Mouse (Mus musculus): ENCODE results near the gene Arhgef1. TPM values are rescaled to one million over a fixed set of nuclear protein-coding genes. Genes with fewer than 3 reads are reported as not detected.

Gene Arhgef1
- 10 to 100 TPM; 79.5 to 91.5 TPM for total RNA-seq (2021)
- long read RNA-seq, experiment 1, transcript Arhgef1-201 (29 exons, 3,212 nt), result major isoform, 35 of 109 reads
- long read RNA-seq, experiment 1, transcript Arhgef1-203 (29 exons, 3,214 nt), result minor isoform, 13 of 109 reads
- long read RNA-seq, experiment 1, partial matches to known transcripts, result 30 of 109 reads
- long read RNA-seq, experiment 1, other reads (novel, unspliced or antisense), result 26 of 109 reads
- long read RNA-seq, experiment 2, transcript Arhgef1-203 (29 exons, 3,214 nt), result minor isoform, 7 of 44 reads
- long read RNA-seq, experiment 2, transcript Arhgef1-201 (29 exons, 3,212 nt), result major isoform, 14 of 44 reads
- long read RNA-seq, experiment 2, partial matches to known transcripts, result 8 of 44 reads
- long read RNA-seq, experiment 2, other reads (novel, unspliced or antisense), result 13 of 44 reads

DNA sequence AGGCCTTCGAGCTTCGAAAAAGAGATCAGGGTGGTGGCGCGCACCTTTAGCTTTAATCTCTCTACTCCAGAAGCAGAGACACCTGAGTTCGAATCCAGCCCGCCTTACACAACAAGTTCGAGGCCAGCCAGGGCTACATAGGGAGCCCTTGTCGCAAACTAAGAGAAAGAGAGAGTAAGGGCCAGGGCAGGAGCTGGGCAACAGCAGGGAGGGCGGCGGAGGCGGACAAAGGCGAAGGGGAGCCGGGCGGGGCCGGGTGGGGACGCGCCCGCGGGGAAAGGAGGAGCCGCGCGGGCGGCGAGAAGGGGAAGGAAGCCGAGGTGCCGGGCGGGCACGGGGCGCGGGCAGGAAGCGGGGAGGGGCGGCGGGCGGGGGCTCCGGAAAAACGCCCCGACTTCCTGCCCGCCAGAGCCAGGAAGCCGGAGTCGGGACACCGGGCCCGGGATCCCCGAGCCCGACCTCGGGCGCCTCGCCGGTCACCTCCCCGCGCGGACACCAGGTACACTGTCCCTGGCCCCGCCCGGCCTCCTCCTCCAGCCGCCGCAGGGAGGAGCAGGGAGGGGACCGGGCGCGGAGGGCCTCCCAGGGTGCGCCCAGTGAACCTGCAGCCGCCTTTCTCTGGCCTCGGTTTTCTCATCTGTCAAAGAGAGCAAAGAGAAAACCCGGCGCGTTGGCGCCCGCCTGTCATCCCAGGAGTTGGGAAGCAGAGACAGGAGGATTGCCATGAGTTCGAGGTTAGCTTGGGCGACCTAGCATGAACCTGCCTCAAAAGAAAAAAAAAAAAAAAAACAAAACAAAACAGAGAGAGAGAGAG is at the start of gene Arhgef1:
TSS of gene Arhgef1 (plus strand) at position 283 of the 814 bp plus-strand sequence.
- DNase-seq, result peak; percentile 73 to 87

DNA sequence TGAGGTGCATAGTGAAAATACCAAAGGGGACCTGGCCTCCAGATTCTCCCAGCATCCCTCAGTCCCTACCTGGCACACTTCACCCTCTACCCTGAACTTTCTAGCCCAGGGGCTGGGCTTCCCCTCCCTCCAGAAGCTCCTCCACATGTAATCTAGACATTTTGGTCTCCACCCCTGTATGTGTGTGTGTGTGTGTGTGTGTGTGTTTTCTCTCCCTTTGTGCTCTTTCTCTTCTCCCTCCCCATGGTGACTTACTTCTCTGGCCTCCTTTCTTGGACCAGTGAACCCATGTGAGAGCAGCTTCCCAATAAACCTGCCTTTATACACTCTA is 49.5 kb upstream of the Arhgef1 start:
- DNase-seq, result no peak

DNA sequence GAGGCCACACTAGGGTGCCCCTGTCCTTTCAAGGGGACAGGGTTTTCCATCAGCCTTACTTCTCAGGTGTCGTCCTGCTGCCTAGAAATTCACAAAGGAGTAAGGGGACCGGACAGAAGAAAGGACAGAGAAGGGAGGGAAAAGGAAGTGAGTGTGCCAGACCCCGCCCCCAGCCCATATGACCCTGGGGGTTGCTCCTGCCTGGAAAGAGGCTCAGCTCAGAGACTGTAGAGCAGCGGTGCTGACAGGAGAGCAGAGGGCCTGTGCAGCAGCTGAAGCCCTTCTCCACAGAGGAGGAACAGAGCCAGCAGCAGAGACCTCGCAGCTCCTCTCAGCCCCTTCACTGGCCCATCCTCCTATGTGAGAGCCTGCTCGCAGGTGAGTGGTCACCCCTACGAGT is 49.0 kb upstream of the Arhgef1 start:
- no peak for DNase-seq

DNA sequence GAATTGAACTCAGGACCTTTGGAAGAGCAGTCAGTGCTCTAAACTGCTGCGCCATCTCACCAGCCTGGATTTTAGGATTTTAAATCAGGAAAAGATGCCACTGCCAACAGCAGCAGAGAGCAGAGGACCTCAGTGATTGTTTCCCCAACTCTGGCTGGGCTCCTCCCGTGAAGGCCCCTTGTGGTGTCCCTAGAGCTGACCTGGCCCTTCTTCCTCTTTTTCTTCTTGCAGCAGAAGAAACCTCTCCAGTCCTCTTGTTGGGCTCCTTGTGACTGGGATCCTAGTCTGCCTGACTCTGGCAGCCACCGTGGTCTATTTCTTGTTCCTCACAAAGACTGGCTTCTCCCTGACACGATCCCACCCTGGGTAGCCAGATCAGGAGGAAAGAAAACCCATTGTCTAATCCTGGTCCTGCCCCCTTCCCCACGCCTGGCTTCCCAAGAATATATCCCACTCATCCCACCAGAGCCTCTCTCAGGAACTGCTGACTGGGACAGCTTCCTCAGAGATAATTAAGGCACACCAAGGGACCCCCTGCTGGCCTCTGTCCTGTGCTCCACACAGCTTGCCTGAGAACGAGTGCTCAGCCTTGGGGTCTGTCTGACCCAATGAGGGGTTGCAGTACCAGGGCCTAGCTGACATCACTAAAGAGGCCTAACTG is 46.1 kb upstream of the Arhgef1 start:
- DNase-seq, result no peak

DNA sequence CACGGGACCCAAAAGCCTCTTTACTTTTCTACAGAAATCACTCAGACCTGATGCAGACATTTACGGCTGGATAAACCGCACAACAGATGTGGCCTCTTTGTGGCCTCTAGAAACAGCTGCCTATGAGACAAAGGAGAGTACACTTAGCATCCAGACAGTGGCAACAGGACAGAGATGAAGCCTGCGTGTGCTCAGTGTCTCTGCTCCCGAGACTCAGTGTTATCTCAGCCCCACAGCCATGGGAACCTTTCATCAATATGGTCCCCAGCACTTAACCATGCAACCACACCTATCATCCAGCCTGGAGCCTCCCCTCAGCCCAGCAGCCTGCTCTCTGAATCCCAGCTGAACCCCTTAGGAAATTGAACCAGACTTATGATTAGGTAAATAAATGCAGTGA is 43.5 kb upstream of the Arhgef1 start:
- no peak for DNase-seq

DNA sequence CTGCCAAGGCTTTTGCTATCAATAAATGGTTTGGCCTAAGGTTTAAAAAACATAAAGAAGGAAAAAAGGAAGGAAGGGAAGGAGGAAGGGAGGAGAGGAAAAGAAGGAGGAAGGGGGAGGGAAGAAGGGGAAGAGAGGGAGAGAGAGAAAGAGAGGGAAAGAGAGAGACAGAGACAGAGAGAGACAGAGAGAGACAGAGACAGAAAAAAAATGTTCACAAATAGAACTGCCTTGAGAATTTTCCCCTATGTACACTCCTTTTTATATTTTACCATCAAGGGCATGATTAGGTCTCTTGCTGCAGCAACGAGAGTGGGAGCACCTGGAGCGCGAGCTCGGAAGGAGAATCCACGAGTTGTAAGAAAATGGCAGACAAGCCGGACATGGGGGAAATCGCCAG is 40.8 kb upstream of the Arhgef1 start, which contains the start of gene Gm9844:
TSS of gene Gm9844 (plus strand) at position 301 of the 400 bp plus-strand sequence.
- DNase-seq, result no peak

DNA sequence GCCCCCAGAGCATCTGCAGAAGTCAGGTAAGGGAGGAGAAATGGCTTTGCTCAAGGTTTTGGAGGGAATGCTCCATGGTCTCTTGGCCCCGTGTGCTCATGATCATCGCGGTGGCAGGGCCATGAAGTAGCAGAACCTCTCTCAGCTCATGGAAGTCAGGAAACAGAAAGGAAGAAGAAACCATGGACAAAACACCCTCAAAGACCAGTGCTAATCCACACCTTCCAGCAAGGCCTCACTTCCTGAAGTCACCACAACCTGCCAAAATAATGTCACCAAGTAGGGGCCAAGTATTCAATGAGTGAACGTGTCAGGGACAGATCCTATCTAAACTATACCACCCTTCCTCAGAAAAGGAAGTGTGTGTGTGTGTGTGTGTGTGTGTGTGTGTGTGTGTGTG is 39.9 kb upstream of the Arhgef1 start:
- no peak for DNase-seq

DNA sequence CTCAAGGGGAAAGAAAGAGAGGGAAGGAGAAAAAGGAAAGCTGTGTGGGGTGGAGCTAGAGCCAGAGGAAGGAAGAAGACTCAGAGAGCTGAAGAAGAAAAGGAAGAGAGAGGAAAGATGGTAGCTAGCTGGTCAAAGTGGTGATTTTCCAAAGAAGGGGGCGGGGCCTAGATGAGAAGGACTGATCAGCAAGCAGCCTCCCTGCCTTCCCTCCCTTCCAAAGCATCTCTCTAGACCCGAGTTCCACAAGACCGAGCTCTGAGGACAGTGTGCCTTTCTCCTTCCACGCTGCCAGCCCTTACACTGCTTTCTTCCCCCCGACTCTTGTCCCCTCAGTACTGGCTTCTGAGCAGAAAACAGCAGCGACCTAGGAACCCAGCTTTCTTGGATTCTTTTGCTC is 38.6 kb upstream of the Arhgef1 start:
- no peak for DNase-seq

DNA sequence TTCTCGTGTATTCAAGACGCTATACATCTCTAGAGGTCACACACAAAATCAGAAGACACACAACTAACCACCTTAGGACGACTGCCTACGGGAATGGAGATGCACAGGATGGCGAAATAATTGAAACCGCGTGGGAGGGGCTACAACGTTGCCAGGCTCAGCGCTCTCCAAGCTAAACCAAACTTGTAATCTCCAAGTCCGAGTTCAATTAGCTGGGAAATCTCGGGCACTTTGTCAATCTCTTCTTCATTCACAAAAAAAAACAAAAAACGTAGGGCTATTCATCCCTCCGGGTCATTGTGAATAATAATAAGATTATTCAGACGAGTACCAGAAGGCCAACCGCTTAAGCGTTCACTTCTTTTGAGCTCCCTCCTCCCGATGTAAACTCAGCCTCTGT is 33.6 kb upstream of the Arhgef1 start:
- no peak for DNase-seq

DNA sequence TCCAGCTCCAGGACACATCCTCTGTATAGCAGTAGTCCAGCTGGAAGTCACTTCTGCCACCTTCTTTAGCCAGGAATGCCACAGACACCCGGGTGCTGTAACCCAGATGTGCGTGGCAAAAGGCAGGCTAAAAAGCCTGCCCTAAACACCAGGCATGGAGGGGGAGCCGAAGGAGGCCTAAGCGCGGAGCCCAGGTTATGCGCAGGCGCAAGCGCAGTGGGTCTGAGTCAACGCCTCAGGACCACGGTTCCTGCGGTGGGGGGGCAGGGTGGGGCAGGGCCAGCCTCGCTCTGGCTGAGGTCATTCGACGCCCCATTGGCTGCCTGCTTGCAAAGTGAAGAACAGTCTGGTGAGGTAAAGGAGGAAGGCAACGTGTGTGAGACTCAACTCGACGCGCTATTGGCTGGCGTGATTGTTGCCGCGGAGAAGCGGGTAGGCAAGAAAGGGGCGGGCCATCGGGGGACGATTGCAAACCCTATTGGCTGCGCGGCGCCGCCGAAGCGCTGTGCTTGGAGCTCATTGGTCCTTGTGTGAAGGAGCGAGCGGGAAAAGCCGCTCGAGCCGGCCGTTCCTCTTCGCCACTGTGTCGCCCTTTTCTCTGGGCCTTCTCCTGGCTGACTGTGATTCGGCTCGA is 33.1 kb upstream of the Arhgef1 start, which contains the start of the genes Lypd4 and Dmrtc2:
TSS of gene Lypd4 (minus strand) at position 410 of the 634 bp plus-strand sequence.
TSS of gene Dmrtc2 (plus strand) at position 526 of the 634 bp plus-strand sequence.
- DNase-seq, result no peak

DNA sequence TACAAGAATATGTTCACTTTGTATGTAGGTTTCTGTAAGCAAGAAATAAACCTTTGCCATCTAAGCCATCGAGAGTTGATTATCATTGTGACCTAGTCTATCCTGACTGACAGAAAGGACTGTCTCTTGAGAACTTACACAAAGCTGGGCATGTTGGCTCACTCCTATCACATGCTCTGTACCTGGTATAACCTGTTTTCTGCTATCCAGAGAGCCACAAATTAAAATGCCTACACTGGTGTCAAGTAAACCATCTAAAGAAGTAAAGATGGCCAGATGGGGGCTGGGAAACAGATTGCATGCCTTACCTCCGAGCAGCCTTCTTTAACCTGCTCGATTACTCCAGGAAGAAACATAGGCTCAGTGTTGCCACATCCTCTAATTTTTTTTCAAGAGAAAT is 25.1 kb upstream of the Arhgef1 start:
- no peak for DNase-seq

DNA sequence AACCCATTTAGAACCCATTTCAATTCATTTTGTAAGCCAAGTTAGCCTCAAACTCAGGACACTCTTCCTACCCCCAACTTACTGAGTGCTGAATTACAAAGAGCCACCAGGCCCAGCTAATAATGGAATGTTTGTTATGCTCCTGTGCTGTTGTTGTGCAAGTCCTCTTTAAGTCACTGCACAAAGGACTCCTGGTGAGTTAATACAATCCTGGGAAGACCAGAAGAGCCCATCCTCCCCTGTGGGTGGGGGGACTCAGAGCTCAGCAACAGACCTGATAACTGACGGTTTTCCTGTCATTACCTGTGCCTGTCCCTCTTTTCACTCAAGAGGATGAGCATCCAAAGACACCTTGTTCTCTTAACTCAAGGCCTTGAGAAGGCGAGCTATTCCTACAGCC is 23.1 kb upstream of the Arhgef1 start:
- no peak for DNase-seq

DNA sequence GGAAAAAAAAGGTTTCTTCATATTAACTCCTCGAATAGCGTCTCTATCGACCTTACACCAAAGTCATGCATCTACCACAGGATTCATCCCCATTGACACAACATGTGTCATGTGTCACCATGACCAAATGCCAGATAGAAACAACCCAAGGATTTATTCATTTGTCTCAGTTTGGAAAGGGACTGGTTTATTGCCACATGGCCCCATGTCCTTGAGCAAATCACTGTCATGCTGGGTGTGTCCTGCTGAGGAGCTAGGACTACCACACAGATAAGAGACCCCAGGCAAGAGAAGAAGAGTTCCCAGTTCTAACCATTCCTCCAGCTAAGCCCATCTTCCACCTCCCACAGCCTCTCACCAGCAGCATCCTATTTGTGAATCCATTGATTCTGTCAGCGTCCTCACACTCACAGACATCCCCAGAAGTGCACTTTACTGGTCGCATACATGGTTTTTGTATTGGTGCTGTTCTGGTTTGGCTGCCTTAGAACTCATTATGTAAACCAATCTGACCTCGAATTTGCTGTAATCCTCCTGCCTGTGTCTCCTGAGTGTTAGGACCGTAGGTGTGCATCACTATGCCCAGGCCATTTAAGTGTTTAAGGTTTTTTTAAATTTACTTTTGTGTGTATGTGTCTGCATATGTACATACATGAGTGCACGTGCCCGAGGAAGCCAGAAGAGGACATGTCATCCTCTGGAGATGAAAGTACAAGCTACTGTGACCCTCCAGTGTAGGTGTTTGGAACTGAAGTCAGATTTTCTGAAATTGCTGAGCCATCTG is 20.1 kb upstream of the Arhgef1 start:
- peak; percentile 52 to 73 for DNase-seq

DNA sequence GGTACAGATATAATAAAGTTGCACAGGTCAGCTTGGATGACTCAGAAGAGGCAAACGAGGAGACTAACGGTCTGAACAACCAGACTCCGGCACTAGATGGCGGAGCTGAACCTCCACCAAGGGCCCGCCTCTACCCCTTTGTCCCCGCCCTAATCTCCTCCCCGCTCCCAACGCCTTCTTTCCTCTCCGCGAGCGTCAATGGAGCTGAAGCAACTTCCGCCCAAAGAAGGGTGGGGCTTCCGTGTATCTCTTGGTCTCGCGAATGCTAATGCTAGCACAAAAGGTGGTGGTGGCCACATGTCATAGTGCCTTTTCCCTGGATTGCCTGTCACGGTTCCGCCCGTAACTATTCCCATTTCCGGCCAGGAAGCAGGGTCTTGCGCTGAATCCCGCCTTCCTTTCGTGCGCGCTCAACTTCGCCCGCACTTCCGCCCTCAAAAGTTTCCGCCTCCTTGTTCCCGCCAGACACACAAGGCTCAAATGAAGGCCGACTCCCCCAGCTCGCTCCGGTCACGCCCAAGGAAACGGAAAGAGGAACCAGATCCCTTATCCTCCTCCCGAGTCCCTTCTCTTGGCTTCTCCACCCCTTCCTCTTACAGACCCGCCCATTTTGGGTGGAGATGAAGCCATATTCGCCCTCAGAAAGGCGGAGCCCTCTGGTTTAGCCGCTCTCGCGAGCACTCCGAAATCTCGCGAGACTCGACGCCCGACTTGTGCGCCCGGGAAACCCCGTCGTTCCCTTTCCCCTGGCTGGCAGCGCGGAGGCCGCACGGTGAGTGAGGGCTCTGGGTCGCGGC is 18.6 kb upstream of the Arhgef1 start, which contains the start of gene Rps19:
TSS of gene Rps19 (plus strand) at position 476 of the 797 bp plus-strand sequence.
- DNase-seq, result peak; percentile 98 to 99

DNA sequence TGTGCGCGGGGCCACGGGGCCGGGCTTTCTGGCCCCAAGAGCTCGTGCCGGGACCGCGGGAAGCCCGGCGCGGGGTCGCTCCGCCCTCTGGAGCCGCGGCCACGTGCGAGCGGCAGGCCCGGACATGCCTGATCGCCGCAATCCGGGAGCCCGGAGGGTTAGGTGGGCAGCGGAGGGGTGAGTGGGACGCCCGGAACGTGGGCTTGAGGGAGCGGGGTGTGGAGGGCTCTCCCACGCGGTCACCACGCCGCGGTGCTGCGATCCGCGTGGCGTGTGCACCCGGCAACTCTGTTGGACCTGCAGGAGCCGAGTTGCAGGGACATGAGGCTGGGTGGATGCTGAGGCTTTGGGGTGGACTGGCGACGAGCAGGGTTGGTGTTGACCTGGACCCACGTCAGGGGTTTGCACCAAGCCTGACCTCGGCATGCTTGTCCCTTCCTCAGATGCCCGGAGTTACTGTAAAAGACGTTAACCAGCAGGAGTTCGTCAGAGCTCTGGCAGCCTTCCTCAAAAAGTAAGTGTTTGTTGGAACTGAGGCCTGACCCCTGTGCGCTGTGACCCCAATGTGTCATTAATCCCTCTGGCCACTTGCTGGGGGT is 17.9 kb upstream of the Arhgef1 start:
- no peak for DNase-seq

DNA sequence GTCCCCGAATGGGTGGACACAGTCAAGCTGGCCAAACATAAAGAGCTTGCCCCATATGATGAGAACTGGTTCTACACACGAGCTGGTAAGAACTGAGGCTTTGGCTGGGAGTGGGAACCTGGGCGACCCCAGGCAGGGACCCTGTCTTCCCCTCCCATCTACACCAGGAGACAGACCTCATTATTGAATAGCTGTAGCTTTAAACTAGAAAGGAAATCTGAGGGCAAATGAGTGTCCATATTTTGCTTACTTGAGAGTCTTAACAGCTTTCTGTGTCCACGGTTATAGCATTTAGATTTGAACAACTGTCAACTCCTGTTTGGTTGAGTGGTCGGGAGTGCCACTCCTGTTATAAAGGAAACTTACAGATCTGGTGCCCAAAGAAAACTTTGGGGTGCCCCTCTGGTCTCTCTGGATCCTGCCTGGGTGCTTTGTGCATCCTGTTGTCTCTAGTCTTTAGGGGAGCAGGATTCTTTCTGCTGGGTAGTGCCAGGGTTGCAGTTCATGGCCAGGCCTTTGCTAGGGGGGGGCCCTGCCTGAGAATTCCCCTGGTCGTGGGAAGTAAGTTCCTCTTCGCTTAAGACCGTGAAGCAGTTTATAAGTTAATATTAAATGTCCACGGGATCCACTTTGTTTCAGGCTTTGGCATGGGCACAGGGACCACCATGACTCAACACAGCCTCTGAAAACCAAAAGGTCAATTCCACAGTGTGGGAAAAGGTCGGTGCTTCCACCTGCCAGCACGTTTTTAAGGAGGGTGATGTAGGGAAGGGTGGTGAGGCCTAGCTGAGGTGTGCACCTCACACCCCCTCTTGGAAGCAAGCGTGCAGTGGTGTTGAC is 17.0 kb upstream of the Arhgef1 start:
- no peak for DNase-seq

DNA sequence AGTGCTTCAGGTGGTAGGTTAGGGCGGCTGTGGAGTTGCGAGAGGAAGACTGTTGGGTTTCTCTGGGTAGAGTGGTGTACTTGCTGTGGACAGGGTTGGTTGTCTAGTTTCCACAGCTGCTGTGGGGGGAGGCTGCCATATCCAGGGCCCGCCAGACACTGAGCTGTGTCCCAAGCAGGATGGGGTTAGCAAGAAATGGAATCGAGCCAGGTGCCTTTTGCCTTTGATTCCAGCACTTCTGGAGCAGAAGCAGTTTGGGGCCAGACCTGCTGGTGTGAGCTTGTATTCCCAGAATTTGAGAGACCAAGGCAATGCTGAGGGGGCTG is 16.4 kb upstream of the Arhgef1 start:
- peak; percentile 17 to 55 for DNase-seq

DNA sequence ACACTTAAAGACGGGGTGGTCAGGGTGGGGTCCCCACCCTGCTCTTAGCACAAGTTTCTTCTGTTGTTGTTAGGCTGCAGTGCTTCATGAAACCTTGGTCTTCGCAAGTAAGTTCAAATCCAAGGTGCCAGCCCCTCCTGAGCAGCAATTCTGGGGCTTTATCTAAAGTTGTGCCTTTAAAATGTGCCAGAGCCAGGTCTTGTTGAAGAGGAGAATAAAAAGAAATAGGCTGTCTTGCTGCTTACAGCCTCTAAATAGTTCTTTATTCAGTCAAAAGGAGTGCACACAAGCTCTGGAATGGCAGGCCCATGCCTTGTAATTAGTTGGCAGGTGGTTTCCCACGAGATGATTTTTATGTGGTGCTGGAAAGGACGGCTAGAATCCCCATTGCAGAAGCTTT is 15.6 kb upstream of the Arhgef1 start:
- DNase-seq, result no peak
